Mouse (Mus musculus) cerebellum, postnatal 25 days (tissue): ENCODE results near the gene Vmn2r124.
"Not testable (repeated sequence)": the region's sequence is repeated elsewhere in the genome, so short reads cannot be mapped to it uniquely, and the experiment has no call there.

Source experiments
- DNase-seq, 2 experiments: peaks; one replicate each; pipeline ENCODE4 v3.0.0; 2021; ENCODE audit warnings: mixed read lengths in 2 of 2

Gene Vmn2r124

GRCm38 (mm10) chr17:18049124-18049523, at the start of gene Vmn2r124:
Vmn2r124 (plus strand) TSS chr17:18049424.
- no peak for DNase-seq

GRCm38 (mm10) chr17:18004752-18005151, 44.5 kb upstream of the Vmn2r124 start:
- DNase-seq: no peak

- no peak for DNase-seq
Measured at GRCm38 (mm10) chr17:18021433-18021832, 27.8 kb upstream of the Vmn2r124 start, which contains the start of gene Fpr-rs4. Fpr-rs4 (plus strand) TSS chr17:18021733.

GRCm38 (mm10) chr17:18084716-18085115, 35.5 kb downstream of the Vmn2r124 start, which contains the start of gene Vmn2r91:
Vmn2r91 (plus strand) TSS chr17:18085016.
- DNase-seq: not testable (repeated sequence)

GRCm38 (mm10) chr17:18095626-18096025, 46.4 kb downstream of the Vmn2r124 start:
- DNase-seq: not testable (repeated sequence)

GRCm38 (mm10) chr17:18102265-18102664, 53.0 kb downstream of the Vmn2r124 start:
- DNase-seq: not testable (repeated sequence)
